11 mouse cellular contexts compared by ENCODE assay signal in the genomic region with DNA sequence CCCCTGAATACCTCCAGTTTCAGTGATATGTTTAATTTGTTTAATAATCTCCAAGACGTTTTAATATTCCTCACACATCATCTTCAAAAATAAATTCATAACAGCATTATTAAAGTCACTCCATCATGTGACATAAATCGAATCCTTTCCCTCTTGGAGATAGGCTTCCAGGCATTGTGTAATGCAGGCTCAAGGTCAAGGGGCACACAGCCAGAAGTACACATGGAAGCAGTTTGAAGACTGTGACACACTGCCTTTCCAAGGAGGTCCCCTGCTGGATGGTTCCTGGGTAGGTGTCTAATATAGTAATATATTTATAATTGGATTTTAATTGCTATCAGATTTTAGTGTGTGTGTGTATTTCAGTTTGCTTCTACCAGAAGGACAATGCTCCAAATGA.
A peak's percentile ranks its signal among the peaks of the same experiment; 100 is the strongest.
DNase-seq lines count a peak whose midpoint lies in the region; ATAC-seq and TF ChIP-seq lines count a peak whose summit lies in the region.
"Had no signal": no experiment of that assay in that cellular context is flagged by ENCODE, and none has a peak within 500 bp of the region (broad histone marks: within the 10 kb centered on the region; RNA-seq: fewer than 3 reads in every experiment).

No protein-coding gene starts in this region.

- no peak overlapping the region for H3K4me2 ChIP-seq in heart, embryonic 12.5 days
- H3K4me2 ChIP-seq: embryonic facial prominence, embryonic 12.5 days; forebrain, embryonic 13.5 days had no signal

- H3K4me3 ChIP-seq in heart, adult 2 months: no peak overlapping the region
- no peak overlapping the region for H3K4me3 ChIP-seq in heart, embryonic 12.5 days
- no peak overlapping the region for H3K4me3 ChIP-seq in brown adipose tissue, adult 24 weeks (ENCODE audit: insufficient read depth, low read depth, low read length)
- no peak overlapping the region for H3K4me3 ChIP-seq in embryonic facial prominence, embryonic 10.5 days
- H3K4me3 ChIP-seq: embryonic facial prominence, embryonic 12.5 days; forebrain, embryonic 13.5 days had no signal

- no peak for ATAC-seq in heart, embryonic 12.5 days (ENCODE audit: insufficient number of reproducible peaks, low FRiP score)
- ATAC-seq: forebrain, embryonic 13.5 days had no signal

- 4% methylated on average over 2 of the region's 2 CpGs for WGBS in heart, adult 2 months
- whole genome bisulfite sequencing in heart, embryonic 12.5 days: 50% methylated on average over 2 of the region's 2 CpGs
- 62% methylated on average over 2 of the region's 2 CpGs for WGBS in embryonic facial prominence, embryonic 10.5 days

- peak; percentile 47 for TF ChIP-seq CTCF in heart, adult 2 months (IDR thresholded peaks at IDR 0.05)

- H3K9ac ChIP-seq in heart, adult 2 months (ENCODE audit: low read depth, low read length): no peak overlapping the region
- no peak overlapping the region for H3K9ac ChIP-seq in heart, embryonic 12.5 days
- H3K9ac ChIP-seq: embryonic facial prominence, embryonic 12.5 days; forebrain, embryonic 13.5 days had no signal

- H3K36me3 ChIP-seq in heart, adult 2 months (ENCODE audit: control insufficient read depth, insufficient read depth, low read length): peaks cover 8% of the 10 kb centered on the region; the same call in 1 of the 2 replicates
- no peaks in the 10 kb centered on the region for H3K36me3 ChIP-seq in heart, embryonic 12.5 days
- no peaks in the 10 kb centered on the region for H3K36me3 ChIP-seq in embryonic facial prominence, embryonic 10.5 days (replicated peaks)
- H3K36me3 ChIP-seq: embryonic facial prominence, embryonic 12.5 days had no signal

- TF ChIP-seq EP300 in heart, adult 2 months (IDR thresholded peaks at IDR 0.05; ENCODE audit: insufficient read depth, low read depth, low read length): peak; percentile 64; the same call in 1 of the 2 replicates

- DNase-seq in heart, adult 2 months: peak; percentile 66 to 67
- peak; percentile 12 for DNase-seq in adipocyte (ENCODE audit: low spot score)
- DNase-seq in lung, adult 18-20 months: peak; percentile 36 to 43
- no peak for DNase-seq in cerebellum, adult 9-10 months
- DNase-seq in thymus, postnatal 25 days: no peak
- no peak for DNase-seq in embryonic facial prominence, embryonic 10.5 days (ENCODE audit: low spot score)

- H3K27ac ChIP-seq in heart, adult 2 months: no peak overlapping the region
- H3K27ac ChIP-seq in heart, embryonic 12.5 days (ENCODE audit: poor library complexity, severe bottlenecking): no peak overlapping the region
- peak overlapping the region; percentile 83 for H3K27ac ChIP-seq in brown adipose tissue, adult 24 weeks (replicated peaks; ENCODE audit: low read depth, low read length)
- no peak overlapping the region for H3K27ac ChIP-seq in embryonic facial prominence, embryonic 10.5 days (replicated peaks)
- H3K27ac ChIP-seq: embryonic facial prominence, embryonic 12.5 days; forebrain, embryonic 13.5 days; kidney, postnatal 0 days had no signal

- no peaks in the 10 kb centered on the region for H3K9me3 ChIP-seq in heart, embryonic 12.5 days (replicated peaks)
- no peaks in the 10 kb centered on the region for H3K9me3 ChIP-seq in embryonic facial prominence, embryonic 10.5 days
- H3K9me3 ChIP-seq: embryonic facial prominence, embryonic 12.5 days; forebrain, embryonic 13.5 days had no signal

- H3K4me1 ChIP-seq in heart, adult 2 months (ENCODE audit: control insufficient read depth, insufficient read depth, low read length): peaks cover 11% of the 10 kb centered on the region
- peaks cover 27% of the 10 kb centered on the region for H3K4me1 ChIP-seq in heart, embryonic 12.5 days (replicated peaks)
- peaks cover 10% of the 10 kb centered on the region; the same call in 1 of the 2 replicates for H3K4me1 ChIP-seq in brown adipose tissue, adult 24 weeks (ENCODE audit: control insufficient read depth, insufficient read depth, insufficient read length, low read length)
- H3K4me1 ChIP-seq in embryonic facial prominence, embryonic 10.5 days: peaks cover 38% of the 10 kb centered on the region

- TF ChIP-seq POLR2A in heart, adult 2 months (IDR thresholded peaks at IDR 0.05; ENCODE audit: insufficient read depth, low read depth, low read length): no peak

- H3K27me3 ChIP-seq in heart, adult 2 months (ENCODE audit: control insufficient read depth, insufficient read depth, low read length): no peaks in the 10 kb centered on the region
- H3K27me3 ChIP-seq in heart, embryonic 12.5 days (replicated peaks): no peaks in the 10 kb centered on the region
- no peaks in the 10 kb centered on the region for H3K27me3 ChIP-seq in embryonic facial prominence, embryonic 10.5 days (replicated peaks; ENCODE audit: low read depth, poor library complexity, severe bottlenecking)
- H3K27me3 ChIP-seq: embryonic facial prominence, embryonic 12.5 days; forebrain, embryonic 13.5 days had no signal

- H3K79me2 ChIP-seq in heart, adult 2 months (replicated peaks; ENCODE audit: control insufficient read depth, insufficient read depth, low read length): no peaks in the 10 kb centered on the region; the same call in 1 of the 2 replicates

- intact Hi-C loops in heart, adult 2 months (cut with DNase I): no loop called here

Comparison
In these comparisons a context has a peak if more than half of its experiments do, and no peak if none do; other contexts are left out.
1. DNase-seq: peak in heart, adult 2 months (2 of 2), adipocyte (single experiment) and lung, adult 18-20 months (2 of 2); none in cerebellum, adult 9-10 months (single experiment), thymus, postnatal 25 days (single experiment) and embryonic facial prominence, embryonic 10.5 days (single experiment).